Mouse (Mus musculus) embryonic facial prominence, embryonic 14.5 days (tissue): ENCODE measurements at regions not wholly inside any gene's neighbourhood (a gene's known extent, or its start where the extent isn't known, plus 50 kb on each side); places are given as distances from the start of the nearest gene placed in this dataset.
A peak's percentile ranks its signal among the peaks of the same experiment; 100 is the strongest.

Experiments used
- ATAC-seq: fragments of 200-750 bp; cut with Nextera tagmentation; 2 replicates; pipeline ENCODE4 v1.8.0; 2017; ENCODE audit warnings: low read depth, moderate number of reproducible peaks, moderate TSS enrichment
- DNase-seq: peaks from one replicate; pipeline ENCODE4 v3.0.0-alpha.2; 2015; ENCODE audit warnings: low spot score
- H3K27ac ChIP-seq: fragments of 300-500 bp; sonication (generic); replicated peaks from 2 replicates; pipeline ENCODE4 v1.5.1; 2014; ENCODE audit warnings: low read depth, mild to moderate bottlenecking, low read length, moderate library complexity
- H3K27me3 ChIP-seq: fragments of 300-500 bp; sonication (generic); replicated peaks from 2 replicates; pipeline ENCODE4 v1.6.1; 2014; ENCODE audit warnings: low read length; ENCODE audit not compliant: control insufficient read depth, insufficient read depth
- H3K36me3 ChIP-seq: fragments of 300-500 bp; sonication (generic); 2 replicates; pipeline ENCODE4 v1.6.1; 2014; ENCODE audit warnings: low read length, mixed read lengths; ENCODE audit not compliant: control insufficient read depth, insufficient read depth
- H3K4me1 ChIP-seq: fragments of 300-500 bp; sonication (generic); 2 replicates; pipeline ENCODE4 v1.6.1; 2014; ENCODE audit warnings: antibody characterized with exemption, low read length; ENCODE audit not compliant: control insufficient read depth, insufficient read depth
- H3K4me2 ChIP-seq: fragments of 300-500 bp; sonication (generic); 2 replicates; pipeline ENCODE4 v1.6.1; 2014; ENCODE audit warnings: low read depth, mild to moderate bottlenecking, low read length, moderate library complexity, mixed read lengths
- H3K4me3 ChIP-seq: fragments of 300-500 bp; sonication (generic); 2 replicates; pipeline ENCODE4 v1.5.1; 2014; ENCODE audit warnings: low read depth, mild to moderate bottlenecking, low read length
- H3K9ac ChIP-seq: fragments of 300-500 bp; sonication (generic); 2 replicates; pipeline ENCODE4 v1.6.1; 2014; ENCODE audit warnings: low read depth, mild to moderate bottlenecking, low read length, moderate library complexity, mixed read lengths
- H3K9me3 ChIP-seq: fragments of 300-500 bp; sonication (generic); 2 replicates; pipeline ENCODE4 v1.6.1; 2016; ENCODE audit warnings: low read length; ENCODE audit not compliant: control insufficient read depth
- WGBS: fragments of 180-500 bp; shearing (Covaris S2); extraction: QIAGEN DNeasy Blood & Tissue Kit; methylation state at CpG from one replicate; pipeline ENCODE4 v1.1.7; 2014; 5-methylcytosine and 5-hydroxymethylcytosine counted together

DNA sequence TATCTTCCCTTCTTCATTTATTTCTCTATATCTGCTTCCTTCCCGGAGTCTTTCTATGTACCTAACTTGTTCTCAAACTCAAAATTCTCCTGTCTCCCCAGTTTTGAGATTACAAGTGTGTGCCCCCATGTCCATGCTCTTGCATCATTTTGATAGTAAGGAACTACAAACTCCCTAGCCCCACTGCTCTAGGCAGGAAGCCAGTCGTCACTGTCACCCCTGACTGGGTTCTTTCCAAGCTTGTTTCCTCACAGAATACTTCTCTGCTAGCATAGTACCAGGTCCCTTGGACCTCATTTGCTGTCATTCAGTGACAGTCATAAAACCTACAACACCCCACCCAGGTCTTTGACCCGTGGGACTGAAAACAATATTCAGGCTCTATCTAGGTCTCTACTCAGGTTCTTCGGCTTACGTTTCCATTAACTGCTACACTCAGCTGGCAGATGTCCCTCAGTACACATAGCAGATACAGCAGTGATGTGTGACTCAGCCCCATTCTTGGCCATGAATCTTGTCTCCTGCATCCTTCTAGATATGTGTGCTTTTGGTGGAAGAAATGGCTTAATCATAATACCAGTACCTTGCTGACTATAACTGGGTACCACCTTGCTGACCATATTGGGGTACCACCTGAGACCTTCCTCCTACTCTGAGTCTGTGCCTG lies 89.3 kb upstream of the Atg10 start:
- H3K4me3 ChIP-seq, result no peak overlapping the region
- H3K27me3 ChIP-seq, result no peaks in the 10 kb centered on the region
- H3K4me2 ChIP-seq, result no peak overlapping the region
- H3K9me3 ChIP-seq, result no peaks in the 10 kb centered on the region
- H3K36me3 ChIP-seq, result no peaks in the 10 kb centered on the region
- DNase-seq, result no peak
- H3K4me1 ChIP-seq, result no peaks in the 10 kb centered on the region
- no peak for ATAC-seq
- WGBS, result 85% methylated on average over 5 of the region's 5 CpGs
- H3K27ac ChIP-seq, result no peak overlapping the region
- H3K9ac ChIP-seq, result no peak overlapping the region

DNA sequence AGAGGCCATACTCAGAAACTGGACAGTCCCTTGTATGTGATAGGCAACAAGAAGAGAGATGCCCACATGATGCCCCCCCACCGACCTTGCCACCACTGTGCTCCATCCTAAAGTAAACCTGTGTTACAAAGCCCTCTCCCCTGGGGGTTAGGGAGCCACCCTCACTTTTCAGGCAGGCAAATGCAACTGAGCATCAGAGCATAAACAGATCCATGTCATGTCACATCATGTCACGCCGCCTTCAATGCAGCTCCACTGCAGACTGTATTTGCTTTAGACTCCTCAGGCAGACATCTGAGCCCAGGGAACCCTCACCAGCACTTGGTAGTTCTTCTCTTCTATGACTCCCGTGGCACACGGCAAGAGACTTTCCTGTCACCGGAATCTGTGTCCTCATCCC lies 98.6 kb upstream of the Atg10 start:
- H3K4me2 ChIP-seq, result no peak overlapping the region

GRCm38 (mm10) chr13:91326834-91327233 lies 103.1 kb upstream of the Atg10 start:
- Histone ChIP-seq H3K27ac (no peak overlapping the region), H3K4me3 (no peak overlapping the region), H3K36me3 (no peaks in the 10 kb centered on the region), H3K4me1 (no peaks in the 10 kb centered on the region), H3K9me3 (no peaks in the 10 kb centered on the region), H3K9ac (no peak overlapping the region), H3K27me3 (no peaks in the 10 kb centered on the region), H3K4me2 (no peak overlapping the region)
- DNase-seq (no peak), ATAC-seq (no peak)
- 83% methylated on average over 3 of the region's 3 CpGs for WGBS

More for the DNA sequence above, 98.6 kb upstream of the Atg10 start:
- ATAC-seq (no peak), DNase-seq (no peak)
- H3K27ac ChIP-seq, result no peak overlapping the region
- no peaks in the 10 kb centered on the region for H3K36me3 ChIP-seq
- H3K9ac ChIP-seq, result no peak overlapping the region
- no peaks in the 10 kb centered on the region for H3K27me3 ChIP-seq
- H3K4me1 ChIP-seq, result no peaks in the 10 kb centered on the region
- no peaks in the 10 kb centered on the region for H3K9me3 ChIP-seq
- no peak overlapping the region for H3K4me3 ChIP-seq
- WGBS, result 86% methylated on average over 6 of the region's 6 CpGs

GRCm38 (mm10) chr13:91334283-91334682 lies 110.5 kb upstream of the Atg10 start:
- Histone ChIP-seq H3K9me3 (0 out of 2 replicates have a peak, but pooled peaks cover 4% of the 10 kb centered on the region), H3K4me1 (no peaks in the 10 kb centered on the region), H3K4me3 (no peak overlapping the region), H3K36me3 (no peaks in the 10 kb centered on the region), H3K27ac (no peak overlapping the region), H3K27me3 (no peaks in the 10 kb centered on the region), H3K4me2 (no peak overlapping the region), H3K9ac (no peak overlapping the region)
- DNase-seq (peak; percentile 49), ATAC-seq (no peak)

- DNase-seq (no peak), ATAC-seq (no peak)
- Histone ChIP-seq H3K36me3 (no peaks in the 10 kb centered on the region), H3K4me1 (no peaks in the 10 kb centered on the region), H3K9ac (no peak overlapping the region), H3K4me3 (no peak overlapping the region), H3K4me2 (no peak overlapping the region), H3K27ac (no peak overlapping the region), H3K27me3 (no peaks in the 10 kb centered on the region), H3K9me3 (peaks cover 3% of the 10 kb centered on the region; the same call in 1 of the 2 replicates)
- WGBS, result 64% methylated on average over 1 of the region's 1 CpGs
Measured at GRCm38 (mm10) chr13:91344139-91344538, 115.9 kb upstream of the Ssbp2 start.

- Histone ChIP-seq H3K4me1 (no peaks in the 10 kb centered on the region), H3K9ac (no peak overlapping the region), H3K36me3 (no peaks in the 10 kb centered on the region), H3K4me3 (no peak overlapping the region), H3K27ac (no peak overlapping the region), H3K9me3 (peaks cover 3% of the 10 kb centered on the region; the same call in 1 of the 2 replicates), H3K27me3 (no peaks in the 10 kb centered on the region), H3K4me2 (no peak overlapping the region)
- DNase-seq (no peak), ATAC-seq (no peak)
- 88% methylated on average over 12 of the region's 12 CpGs for WGBS
Measured at GRCm38 (mm10) chr13:91348489-91349083, 111.5 kb upstream of the Ssbp2 start.

- DNase-seq, result no peak
- WGBS, result 69% methylated on average over 8 of the region's 8 CpGs
Measured at GRCm38 (mm10) chr13:91352311-91352710, 107.8 kb upstream of the Ssbp2 start.

DNA sequence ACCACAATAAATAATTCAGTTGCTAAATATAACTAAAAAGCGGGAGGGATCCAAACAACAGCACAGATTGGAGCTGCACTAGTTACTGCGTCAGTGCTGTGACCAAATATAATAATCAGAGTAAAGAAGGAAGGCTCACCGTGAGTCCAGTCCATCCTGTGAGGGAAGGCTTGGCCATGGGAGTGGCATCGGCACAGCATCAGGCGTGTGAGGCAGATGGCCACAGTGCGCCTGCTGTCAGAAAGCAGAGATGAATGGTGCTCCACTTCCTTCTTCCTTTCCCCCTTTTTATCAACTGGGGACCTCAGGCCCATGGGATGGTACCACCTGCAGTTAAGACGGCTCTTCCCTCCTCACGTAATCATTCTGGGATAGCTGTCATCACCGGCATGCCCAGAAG lies 103.6 kb upstream of the Ssbp2 start:
- Histone ChIP-seq H3K4me3 (no peak overlapping the region), H3K27me3 (no peaks in the 10 kb centered on the region), H3K4me1 (no peaks in the 10 kb centered on the region), H3K9ac (no peak overlapping the region), H3K9me3 (no peaks in the 10 kb centered on the region), H3K36me3 (no peaks in the 10 kb centered on the region), H3K27ac (no peak overlapping the region), H3K4me2 (no peak overlapping the region)
- ATAC-seq, result no peak
- WGBS, result 85% methylated on average over 9 of the region's 9 CpGs
- DNase-seq, result no peak

More at GRCm38 (mm10) chr13:91352311-91352710, 107.8 kb upstream of the Ssbp2 start:
- Histone ChIP-seq H3K9me3 (no peaks in the 10 kb centered on the region), H3K4me2 (no peak overlapping the region), H3K27ac (no peak overlapping the region), H3K9ac (no peak overlapping the region), H3K4me3 (no peak overlapping the region), H3K4me1 (no peaks in the 10 kb centered on the region), H3K27me3 (no peaks in the 10 kb centered on the region), H3K36me3 (no peaks in the 10 kb centered on the region)
- no peak for ATAC-seq

DNA sequence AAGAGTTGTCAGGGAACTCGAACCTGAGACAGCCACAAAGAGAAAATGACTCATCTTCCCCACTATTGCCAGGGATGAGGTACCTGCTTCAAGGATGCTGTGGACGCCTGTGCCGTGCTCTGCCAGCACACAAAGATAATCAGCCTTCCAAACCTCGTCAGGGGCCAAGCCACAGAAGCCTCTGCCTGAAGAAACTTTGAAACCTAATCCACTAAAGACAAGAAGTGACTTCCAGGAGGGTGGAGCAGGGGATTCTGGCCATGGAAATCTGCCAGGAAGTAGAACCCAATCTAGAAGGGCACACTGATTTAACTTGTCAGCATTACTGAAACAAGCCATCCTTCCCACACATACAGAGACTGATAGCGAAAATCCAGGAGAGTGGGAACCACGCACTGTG lies 100.0 kb upstream of the Ssbp2 start:
- WGBS, result 59% methylated on average over 6 of the region's 6 CpGs
- H3K9ac ChIP-seq, result no peak overlapping the region
- no peaks in the 10 kb centered on the region for H3K27me3 ChIP-seq
- no peak overlapping the region for H3K27ac ChIP-seq
- no peak overlapping the region for H3K4me3 ChIP-seq
- DNase-seq (no peak), ATAC-seq (no peak)
- no peak overlapping the region for H3K4me2 ChIP-seq
- no peaks in the 10 kb centered on the region for H3K36me3 ChIP-seq
- H3K9me3 ChIP-seq, result no peaks in the 10 kb centered on the region
- peaks cover 3% of the 10 kb centered on the region; the same call in 1 of the 2 replicates for H3K4me1 ChIP-seq
